Mouse (Mus musculus) left cerebral cortex, adult 2 months (tissue): Measurements from ENCODE around the gene Tfpt. TPM values are rescaled to one million over a fixed set of nuclear protein-coding genes. Genes with fewer than 3 reads are reported as not detected.

Experiments
- DNase-seq, 2 experiments: peaks; one replicate each; pipeline ENCODE4 v3.0.0; 2021 to 2022; ENCODE audit warnings: low spot score in 2 of 2, mixed read lengths in 1 of 2; ENCODE audit errors: extremely low spot score in 1 of 2
- H3K27ac ChIP-seq: fragments of 200-600 bp; 2 replicates; pipeline ENCODE4 v1.8.1; 2022
- H3K4me3 ChIP-seq: fragments of 200-600 bp; 2 replicates; pipeline ENCODE4 v1.8.1; 2022
- CTCF ChIP-seq: fragments of 200-600 bp; IDR thresholded peaks from 2 replicates; pipeline ENCODE4 v1.8.1; 2022; ENCODE audit warnings: antibody characterized with exemption, mild to moderate bottlenecking, moderate library complexity
- intact Hi-C: fragments of 180-260 bp; cut with DNase I; formaldehyde crosslinking; loops from one replicate; pipeline ENCODE4 v1.15.1; 2025
- total RNA-seq, 2 experiments: library from RNA; stranded (reverse); gene quantifications; 2 replicates each; pipeline ENCODE4 v1.2.3; 2021

Gene Tfpt
- total RNA-seq, 2 experiments from 2014 or later: 34.7 to 41.0 TPM

DNA sequence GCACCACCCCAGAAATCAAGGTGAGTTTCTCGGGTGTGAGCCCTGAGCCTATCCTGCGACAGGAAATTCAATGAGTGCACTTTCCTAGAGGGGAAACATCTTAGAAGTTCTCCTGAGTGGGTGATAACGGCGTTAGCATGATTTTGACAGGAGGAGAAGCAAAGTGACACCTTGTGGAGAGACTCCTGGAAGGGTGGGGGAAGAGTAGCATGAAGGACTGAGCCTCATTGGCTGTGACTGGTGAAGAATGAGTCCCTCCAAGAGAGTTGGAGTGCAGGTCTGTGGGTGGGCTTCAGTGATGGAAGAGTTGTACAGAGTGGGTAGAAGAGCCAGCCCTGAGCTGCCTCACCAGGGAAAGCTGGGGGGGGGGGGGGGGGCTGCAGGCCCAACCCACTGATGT, 27.2 kb upstream of the Tfpt start:
- intact Hi-C loops: no loop called here
- H3K27ac ChIP-seq: no peak overlapping the region
- DNase-seq: peak in 1 of 2 experiments; percentile 21

DNA sequence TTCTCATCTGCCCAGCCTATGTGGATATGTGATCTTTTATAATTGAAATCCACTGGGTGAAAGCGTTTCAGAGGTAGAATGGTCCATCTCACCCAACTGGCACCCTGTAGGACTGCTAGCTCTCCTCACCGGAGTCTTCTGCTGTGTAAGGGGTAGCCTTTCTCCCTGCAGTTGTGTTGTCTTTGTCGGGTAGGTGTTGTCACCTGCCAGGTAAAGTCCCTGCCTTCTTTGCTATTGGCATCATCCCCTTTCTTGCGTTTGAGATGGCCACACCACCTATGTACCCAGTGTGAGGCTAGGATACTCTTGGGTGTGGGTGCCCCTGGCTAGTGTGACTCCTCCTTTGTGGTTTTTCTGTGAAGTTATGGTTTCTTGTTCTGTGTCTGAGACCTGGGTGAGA, 16.9 kb upstream of the Tfpt start:
- peak overlapping the region; percentile 79 for H3K4me3 ChIP-seq
- intact Hi-C loops: loop anchor here (1.0 to 10.0 kb wide), 3 partner anchors 19 to 1418 kb away; partner anchors contain the start of genes Leng1 and U2af2
- TF ChIP-seq CTCF: no peak
- DNase-seq: no peak
- H3K27ac ChIP-seq: no peak overlapping the region

More for the DNA sequence above, 27.2 kb upstream of the Tfpt start:
- no peak for TF ChIP-seq CTCF
- H3K4me3 ChIP-seq: no peak overlapping the region

DNA sequence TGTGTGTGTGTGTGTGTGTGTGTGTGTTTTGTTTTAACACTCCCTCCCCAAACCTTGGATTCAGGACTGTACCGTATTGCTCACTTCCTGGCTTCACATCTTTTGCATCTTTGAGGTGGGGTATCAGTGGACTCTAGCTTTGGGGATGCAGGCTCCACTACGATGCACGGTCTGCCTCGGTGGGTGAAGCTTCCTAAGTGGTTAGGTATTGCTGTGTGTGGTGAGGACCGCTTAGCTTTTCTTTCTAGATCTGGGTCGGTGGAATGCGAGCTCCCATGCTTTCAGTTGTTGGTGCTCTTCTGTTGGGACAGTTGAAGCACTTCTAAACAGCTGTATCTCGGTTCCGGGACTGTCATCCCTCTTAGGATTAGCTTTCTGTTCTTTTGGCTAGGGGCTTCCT, 16.5 kb upstream of the Tfpt start:
- intact Hi-C loops: loop anchor here (1.0 to 10.0 kb wide), 3 partner anchors 19 to 1419 kb away; partner anchors contain the start of genes Leng1 and U2af2
- peak overlapping the region; percentile 79 for H3K4me3 ChIP-seq
- no peak for TF ChIP-seq CTCF
- DNase-seq: no peak
- no peak overlapping the region for H3K27ac ChIP-seq

DNA sequence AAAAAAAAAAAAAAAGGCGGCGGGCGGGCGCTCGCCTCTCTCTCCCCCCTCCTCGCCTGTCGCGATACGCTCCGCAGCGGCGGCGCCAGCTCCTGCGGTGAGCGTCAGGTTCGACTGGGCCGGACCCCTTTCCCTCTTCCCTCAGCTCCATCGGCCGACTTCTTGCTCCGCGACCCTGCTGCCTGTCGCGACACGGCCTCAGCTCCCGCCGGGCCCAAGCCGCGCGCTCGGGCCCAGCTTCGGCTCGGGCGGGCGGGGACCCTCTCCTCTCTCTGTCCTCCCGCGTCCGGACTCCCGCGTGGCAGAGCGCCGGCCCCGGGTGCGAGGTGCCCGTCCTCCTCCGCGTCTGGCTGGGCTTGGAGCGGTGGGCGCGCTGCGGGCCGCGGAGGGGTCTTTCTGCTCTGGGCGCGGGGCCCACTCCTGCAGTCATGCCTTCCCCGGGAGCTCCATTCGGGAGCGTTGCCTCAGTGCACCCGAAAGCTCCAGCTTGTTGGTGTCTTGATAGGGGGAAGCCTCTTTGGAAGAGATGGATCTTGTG, 15.8 kb upstream of the Tfpt start:
- DNase-seq: peak; percentile 43 to 55
- Histone ChIP-seq H3K4me3 (peak overlapping the region; percentile 79), H3K27ac (peak overlapping the region; percentile 97)
- intact Hi-C loops: loop anchor here (1.0 to 10.0 kb wide), 3 partner anchors 20 to 1419 kb away; partner anchors contain the start of genes Leng1 and U2af2
- no peak for TF ChIP-seq CTCF

DNA sequence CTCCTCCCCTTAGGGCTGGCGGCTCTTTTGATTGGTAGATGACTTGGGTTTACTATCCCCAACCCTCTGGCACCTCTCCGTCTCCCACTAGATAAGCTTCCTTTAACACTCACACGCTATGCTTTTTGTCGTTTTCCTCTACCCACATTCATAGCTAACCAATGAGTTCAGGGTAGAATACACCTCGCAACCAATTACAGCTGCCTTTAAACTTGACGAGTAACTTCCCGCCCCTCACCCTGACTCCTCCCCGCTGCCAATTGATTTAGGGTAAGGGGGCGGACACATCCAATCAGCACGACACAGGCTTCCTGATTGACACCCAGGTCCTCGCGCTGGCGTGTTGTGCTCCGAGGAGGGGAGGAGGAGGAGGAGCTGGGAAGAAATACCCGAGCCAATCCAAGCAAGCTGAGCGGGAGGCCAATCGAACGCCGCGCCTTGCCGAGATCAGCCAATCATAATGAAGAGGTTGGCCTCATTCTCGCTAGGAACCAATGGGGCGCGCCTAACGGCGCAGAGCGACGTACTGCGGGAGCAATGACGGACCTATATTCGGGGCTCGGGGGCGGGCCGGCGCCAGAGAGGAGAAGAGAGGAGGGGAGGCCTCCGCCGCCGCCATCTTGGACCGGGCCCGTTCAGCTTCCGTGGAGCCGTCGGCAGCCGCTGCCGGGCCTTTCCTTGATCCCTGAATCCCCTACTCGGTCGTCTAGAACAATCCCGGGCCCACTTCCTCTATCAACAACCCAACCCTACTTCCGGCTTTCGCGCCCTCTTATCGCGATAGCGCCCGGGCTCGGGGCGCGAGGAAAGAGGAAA, 15.2 kb upstream of the Tfpt start, which contains the start of gene Cnot3:
Cnot3 (plus strand) TSS at position 597 of the 816 bp plus-strand sequence.
- H3K4me3 ChIP-seq: peak within 1 kb of the TSS; percentile 79
- TF ChIP-seq CTCF: no peak
- DNase-seq: peak; percentile 96 to 99
- H3K27ac ChIP-seq: peak within 1 kb of the TSS; percentile 97
- intact Hi-C loops: loop anchor here (10.0 kb wide), 1 partner anchor 1420 kb away; the partner anchor contains the start of gene U2af2

DNA sequence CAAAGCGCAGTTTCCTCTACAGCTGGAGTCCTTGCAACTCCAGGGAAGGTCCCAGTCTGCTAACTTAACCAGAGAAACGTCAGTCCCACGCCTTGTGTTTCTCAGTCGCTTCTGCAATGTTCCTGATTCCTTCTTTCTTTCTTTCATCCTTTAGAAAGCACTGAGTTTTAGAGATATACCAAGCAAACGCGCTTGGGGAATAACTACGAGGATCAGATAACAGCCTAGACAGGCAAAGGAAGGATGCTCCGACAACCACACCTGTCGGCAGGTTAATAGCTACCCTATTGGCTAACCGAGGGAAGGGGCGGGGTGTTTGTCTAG, 14.6 kb upstream of the Tfpt start:
- TF ChIP-seq CTCF: no peak
- Histone ChIP-seq H3K4me3 (peak overlapping the region; percentile 45), H3K27ac (no peak overlapping the region; the same call in 1 of the 2 replicates)
- DNase-seq: no peak
- intact Hi-C loops: loop anchor here (10.0 kb wide), 1 partner anchor 1420 kb away; the partner anchor contains the start of gene U2af2

DNA sequence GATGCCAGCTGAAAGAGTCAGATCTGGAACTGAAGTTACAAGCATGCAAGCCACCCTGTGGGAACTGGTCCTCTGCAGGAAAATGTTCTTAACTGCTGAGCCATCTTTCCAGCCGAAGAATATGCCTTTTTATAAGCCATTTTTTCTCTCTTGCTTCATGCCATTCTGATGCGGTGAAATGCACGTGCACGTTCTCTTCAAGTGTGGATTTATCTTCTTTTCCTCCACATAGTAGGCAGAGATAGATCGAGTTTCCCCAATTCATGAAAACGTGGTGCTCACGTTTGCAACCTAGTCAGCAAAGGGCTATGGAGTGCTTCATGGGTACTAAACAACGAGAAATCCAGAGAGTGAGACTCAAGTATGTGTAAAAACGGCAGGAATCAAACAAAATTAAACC, 14.1 kb upstream of the Tfpt start:
- no peak for DNase-seq
- no peak overlapping the region; the same call in 1 of the 2 replicates for H3K27ac ChIP-seq
- intact Hi-C loops: loop anchor here (10.0 kb wide), 1 partner anchor 1421 kb away; the partner anchor contains the start of gene U2af2
- no peak for TF ChIP-seq CTCF
- peak overlapping the region; percentile 45 for H3K4me3 ChIP-seq

DNA sequence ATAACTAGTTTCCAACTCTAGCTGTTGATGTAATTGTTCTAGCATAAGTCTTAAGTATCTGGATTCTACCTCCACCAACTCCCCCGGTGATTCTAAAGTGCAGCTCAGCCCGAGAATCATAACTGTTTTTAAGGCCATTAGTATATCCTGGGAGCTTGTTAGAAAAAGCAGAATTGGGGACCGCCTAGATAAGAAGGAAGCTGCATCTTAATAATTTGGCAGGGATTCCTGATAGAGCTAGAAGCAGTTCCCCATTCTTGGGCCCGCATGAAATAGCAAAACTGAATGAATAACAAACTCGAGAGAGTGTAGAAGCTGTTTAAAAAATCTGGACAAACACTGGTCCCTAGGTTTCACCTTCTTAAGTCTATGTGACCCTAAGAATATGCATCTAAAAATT, 13.7 kb upstream of the Tfpt start:
- no peak for DNase-seq
- TF ChIP-seq CTCF: no peak
- Histone ChIP-seq H3K27ac (no peak overlapping the region), H3K4me3 (no peak overlapping the region)
- intact Hi-C loops: loop anchor here (10.0 kb wide), 1 partner anchor 1421 kb away; the partner anchor contains the start of gene U2af2

DNA sequence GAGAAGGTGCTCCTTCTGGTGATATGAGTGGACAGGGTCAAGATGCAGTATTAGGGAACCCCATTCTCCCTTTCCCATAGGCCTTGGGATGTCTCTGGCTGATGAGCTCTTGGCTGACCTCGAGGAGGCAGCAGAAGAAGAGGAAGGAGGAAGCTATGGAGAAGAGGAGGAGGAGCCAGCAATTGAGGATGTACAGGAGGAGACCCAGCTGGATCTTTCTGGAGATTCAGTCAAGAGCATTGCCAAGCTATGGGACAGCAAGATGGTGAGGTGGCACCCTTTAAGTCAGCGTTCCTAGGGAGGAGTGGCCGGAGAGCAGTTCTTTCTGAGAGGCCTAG, 718 bp upstream of the Tfpt start:
- DNase-seq: no peak
- H3K27ac ChIP-seq: no peak overlapping the region
- intact Hi-C loops: no loop called here
- H3K4me3 ChIP-seq: peak overlapping the region; percentile 61
- no peak for TF ChIP-seq CTCF

DNA sequence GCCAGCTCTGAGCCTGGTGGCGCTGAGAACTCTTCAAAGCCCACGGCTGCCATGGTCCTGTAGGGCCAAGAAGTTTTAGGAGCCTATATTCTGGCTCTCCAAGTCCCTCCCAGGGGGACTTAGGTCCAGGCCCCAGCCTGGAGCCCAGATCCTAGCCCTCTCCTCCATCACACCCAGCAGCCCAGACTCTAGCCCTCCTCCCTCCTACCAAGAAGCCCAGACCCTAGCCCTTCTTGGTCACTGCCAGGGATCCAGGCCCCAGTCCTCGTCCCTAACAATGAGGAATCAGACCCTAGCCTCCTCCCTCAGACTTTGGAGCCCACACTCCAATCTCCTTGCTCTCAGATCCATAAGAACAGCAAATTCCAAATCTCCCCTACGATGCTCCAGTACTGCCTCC, 699 bp downstream of the Tfpt start:
- H3K4me3 ChIP-seq: peak overlapping the region; percentile 61
- intact Hi-C loops: loop anchor here (1.0 kb wide), 1 partner anchor 12 kb away; the partner anchor contains the start of gene Ndufa3
- H3K27ac ChIP-seq: peak overlapping the region; percentile 97
- DNase-seq: no peak
- TF ChIP-seq CTCF: no peak

DNA sequence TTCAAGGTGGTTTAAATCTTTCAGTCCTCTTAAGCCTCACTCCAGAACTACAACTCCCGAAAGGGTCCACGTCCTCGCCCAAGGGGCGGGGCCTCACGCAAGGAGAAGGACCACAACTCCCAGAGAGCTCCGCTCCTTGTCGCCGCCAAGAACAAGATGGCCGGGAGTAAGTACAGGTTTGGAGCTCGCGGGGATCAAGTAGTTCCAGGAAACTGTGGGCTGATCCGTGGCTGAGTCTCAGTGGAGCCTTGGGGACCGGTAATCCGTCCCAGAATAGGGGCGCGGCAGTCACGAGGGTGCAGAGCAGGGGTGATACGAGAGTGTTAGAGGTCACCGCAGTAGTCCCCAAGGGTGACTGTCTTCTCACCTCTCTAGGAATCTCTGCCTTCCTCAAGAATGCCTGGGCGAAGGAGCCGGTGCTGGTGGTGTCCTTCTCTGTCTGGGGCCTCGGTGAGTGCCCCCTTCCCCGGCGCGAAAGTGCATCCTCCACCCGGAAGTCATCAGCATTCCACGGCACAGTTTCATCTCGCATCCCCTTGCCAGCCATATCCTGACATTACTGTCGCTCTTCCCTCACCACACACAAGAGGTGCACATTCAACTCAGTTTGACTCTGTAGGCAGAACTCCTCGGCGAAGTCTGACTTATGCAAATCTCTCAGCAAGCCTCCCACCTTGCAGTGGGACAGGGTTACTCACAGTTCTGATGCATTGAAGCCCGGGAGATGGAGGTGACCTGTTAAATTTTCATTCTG, 12.3 kb downstream of the Tfpt start, which contains the start of gene Ndufa3:
Ndufa3 (plus strand) TSS at position 132 of the 754 bp plus-strand sequence.
- intact Hi-C loops: loop anchor here (1.0 kb wide), 1 partner anchor 12 kb away; the partner anchor contains the start of genes Prpf31 and Tfpt
- H3K4me3 ChIP-seq: peak within 1 kb of the TSS; percentile 90
- no peak for TF ChIP-seq CTCF
- DNase-seq: peak; percentile 83 to 89
- H3K27ac ChIP-seq: peak within 1 kb of the TSS; percentile 90
